ENCODE assay signal across 8 mouse cellular contexts in the genomic region with DNA sequence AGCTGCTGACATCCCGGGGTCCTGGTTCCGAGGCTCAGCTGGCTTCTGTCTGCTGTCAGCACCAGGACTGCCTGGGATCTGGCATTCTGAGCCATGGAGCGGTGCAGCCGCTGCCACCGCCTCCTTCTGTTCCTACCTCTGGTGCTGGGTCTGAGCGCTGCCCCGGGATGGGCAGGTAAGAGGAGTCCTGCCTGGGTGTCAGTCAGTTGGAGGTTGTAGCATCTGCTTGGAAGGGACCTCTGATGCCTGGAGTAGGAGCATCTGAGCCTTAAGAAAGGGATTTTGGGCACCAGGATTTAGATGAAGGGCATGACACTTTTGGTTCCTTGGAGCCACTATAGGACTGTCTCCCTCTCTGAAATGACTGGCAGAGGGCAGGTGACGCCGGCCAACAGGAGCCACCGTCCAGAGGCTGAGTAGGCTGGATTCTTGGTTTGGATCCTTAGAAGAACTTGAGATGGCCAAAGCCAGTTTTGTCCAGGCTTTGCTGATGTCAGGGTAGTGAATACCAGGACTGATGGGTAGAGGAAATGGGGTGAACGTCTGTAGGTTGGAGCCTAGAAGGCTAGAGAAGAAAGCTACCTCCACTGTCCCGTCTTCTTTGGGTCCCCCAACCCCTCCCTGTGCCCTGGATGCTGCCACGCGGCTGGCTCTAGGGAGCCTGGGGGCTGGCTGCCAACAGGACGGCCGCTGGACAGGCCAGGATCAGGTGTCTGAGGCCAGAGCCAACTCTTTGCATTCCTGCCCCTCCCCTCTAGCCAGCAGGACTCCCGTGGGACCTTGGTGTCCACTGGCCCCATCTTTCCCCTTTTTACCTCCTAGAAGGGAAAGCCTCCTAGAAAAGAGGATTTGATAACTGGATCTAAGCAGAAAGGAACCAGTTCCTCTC. TPM values are rescaled to one million over a fixed set of nuclear protein-coding genes. Genes with fewer than 3 reads are reported as not detected.
DNase-seq lines count a peak whose midpoint lies in the region; ATAC-seq and TF ChIP-seq lines count a peak whose summit lies in the region.

No protein-coding gene starts in this region.

- TF ChIP-seq CTCF in liver, postnatal 0 days (IDR thresholded peaks at IDR 0.05; ENCODE audit: low read depth): no peak

- TF ChIP-seq EP300 in liver, postnatal 0 days (IDR thresholded peaks at IDR 0.05; ENCODE audit: low read depth): no peak

- no peaks in the 10 kb centered on the region; the same call in 1 of the 2 replicates for H3K9me3 ChIP-seq in neural tube, embryonic 11.5 days (ENCODE audit: control insufficient read depth, low read length)
- H3K9me3 ChIP-seq in liver, postnatal 0 days (ENCODE audit: low read length): no peaks in the 10 kb centered on the region

- peak overlapping the region; percentile 39 for H3K9ac ChIP-seq in neural tube, embryonic 11.5 days (ENCODE audit: low read length)
- H3K9ac ChIP-seq in liver, postnatal 0 days (replicated peaks): no peak overlapping the region

- H3K27me3 ChIP-seq in neural tube, embryonic 11.5 days (ENCODE audit: control insufficient read depth, insufficient read depth, low read length): 0 out of 2 replicates have a peak, but pooled peaks cover 2% of the 10 kb centered on the region
- H3K27me3 ChIP-seq in liver, postnatal 0 days (ENCODE audit: insufficient read depth, low read length): peaks cover 12% of the 10 kb centered on the region; the same call in 1 of the 2 replicates

- no peak overlapping the region for H3K27ac ChIP-seq in neural tube, embryonic 11.5 days (ENCODE audit: low read depth, low read length)
- no peak overlapping the region for H3K27ac ChIP-seq in liver, postnatal 0 days (ENCODE audit: low read depth)

- DNase-seq in adrenal gland, adult 2 months: peak; percentile 45
- DNase-seq in adrenal gland, postnatal 4 days (ENCODE audit: low spot score in 2 of 2): no peak
- DNase-seq in neural tube, embryonic 11.5 days (ENCODE audit: low spot score): no peak
- no peak for DNase-seq in neural tube, embryonic 10.5 days (ENCODE audit: extremely low spot score, low spot score)
- DNase-seq in kidney, postnatal 10 days: peak; percentile 42
- DNase-seq in liver, postnatal 0 days: no peak
- no peak for DNase-seq in lung, postnatal 10 days

- H3K4me3 ChIP-seq in neural tube, embryonic 11.5 days (ENCODE audit: low read depth, low read length): no peak overlapping the region
- H3K4me3 ChIP-seq in liver, postnatal 0 days (ENCODE audit: low read depth, low read length): no peak overlapping the region

- peaks cover 32% of the 10 kb centered on the region for H3K4me1 ChIP-seq in neural tube, embryonic 11.5 days (ENCODE audit: control insufficient read depth, insufficient read depth, low read length)
- H3K4me1 ChIP-seq in liver, postnatal 0 days (ENCODE audit: insufficient read depth): 0 out of 2 replicates have a peak, but pooled peaks cover 3% of the 10 kb centered on the region

- no peak for ATAC-seq in neural tube, embryonic 11.5 days (ENCODE audit: insufficient read depth, low FRiP score, low TSS enrichment)
- ATAC-seq in granulocyte monocyte progenitor cell, adult 5-6 weeks (replicated peaks; ENCODE audit: poor library complexity, severe bottlenecking): peak; percentile 29; the same call in 1 of the 2 replicates
- no peak for ATAC-seq in liver, postnatal 0 days

- 29% methylated on average over 17 of the region's 17 CpGs for WGBS in neural tube, embryonic 11.5 days
- WGBS in liver, postnatal 0 days (ENCODE audit: insufficient replicate concordance): 34% methylated on average over 17 of the region's 17 CpGs

- peak overlapping the region; percentile 43 for H3K4me2 ChIP-seq in neural tube, embryonic 11.5 days (ENCODE audit: low read depth)
- no peak overlapping the region for H3K4me2 ChIP-seq in liver, postnatal 0 days (ENCODE audit: low read depth, low read length)

- H3K36me3 ChIP-seq in neural tube, embryonic 11.5 days (ENCODE audit: control insufficient read depth, insufficient read depth, low read length): peaks cover 12% of the 10 kb centered on the region
- peaks cover 25% of the 10 kb centered on the region for H3K36me3 ChIP-seq in liver, postnatal 0 days (replicated peaks; ENCODE audit: insufficient read depth, low read length)

RNA-seq across cellular contexts. Expression of a gene that starts 0.6 kb away (rescaled TPM):
- 1 to 10 TPM; 1.0 to 1.1 TPM for total RNA-seq in adrenal gland, adult 2 months (2021)
- 0.35 and 1.7 TPM in 2 replicates for polyA plus RNA-seq in adrenal gland, adult 2 months (2012; rRNA removed)
- total RNA-seq in adrenal gland, postnatal 4 days (2021): 1 to 10 TPM; 3.1 to 6.4 TPM
- 1.5 and 2.9 TPM in 2 replicates for polyA plus RNA-seq in neural tube, embryonic 11.5 days (2014; fragmentation: Nextera tagmentation; extraction: Ambion mirVana)
- total RNA-seq in granulocyte monocyte progenitor cell, adult 5-6 weeks (2014; fragmentation: Nextera tagmentation): 2.1 and 3.4 TPM in 2 replicates
- 1.2 and 3.4 TPM in 2 replicates for total RNA-seq in granulocyte monocyte progenitor cell, adult 5-6 weeks (2017)
- 0.21 and 0.47 TPM in 2 replicates for polyA plus RNA-seq in liver, postnatal 0 days (2015; fragmentation: Nextera tagmentation; extraction: Ambion mirVana)

RNA-seq across cellular contexts. Expression of a gene that starts 8.2 kb away (rescaled TPM):
- 10 to 100 TPM; 47.5 to 54.9 TPM for total RNA-seq in adrenal gland, adult 2 months (2021)
- polyA plus RNA-seq in adrenal gland, adult 2 months (2012; rRNA removed): 150 and 161 TPM in 2 replicates
- 10 to 100 TPM; 74.5 to 78.0 TPM for total RNA-seq in adrenal gland, postnatal 4 days (2021)
- polyA plus RNA-seq in neural tube, embryonic 11.5 days (2014; fragmentation: Nextera tagmentation; extraction: Ambion mirVana): 25.1 and 27.1 TPM in 2 replicates
- total RNA-seq in granulocyte monocyte progenitor cell, adult 5-6 weeks (2014; fragmentation: Nextera tagmentation): 51.0 and 55.4 TPM in 2 replicates
- total RNA-seq in granulocyte monocyte progenitor cell, adult 5-6 weeks (2017): 40.5 and 47.2 TPM in 2 replicates
- polyA plus RNA-seq in liver, postnatal 0 days (2015; fragmentation: Nextera tagmentation; extraction: Ambion mirVana): 16.2 and 16.4 TPM in 2 replicates

RNA-seq across cellular contexts. Expression of a gene that starts 8.3 kb away (rescaled TPM):
- total RNA-seq in adrenal gland, adult 2 months (2021): 100 to 1,000 TPM; 156 to 217 TPM
- 291 and 321 TPM in 2 replicates for polyA plus RNA-seq in adrenal gland, adult 2 months (2012; rRNA removed)
- 100 to 1,000 TPM; 145 to 156 TPM for total RNA-seq in adrenal gland, postnatal 4 days (2021)
- 89.7 and 108 TPM in 2 replicates for polyA plus RNA-seq in neural tube, embryonic 11.5 days (2014; fragmentation: Nextera tagmentation; extraction: Ambion mirVana)
- 41.0 and 56.8 TPM in 2 replicates for total RNA-seq in granulocyte monocyte progenitor cell, adult 5-6 weeks (2014; fragmentation: Nextera tagmentation)
- total RNA-seq in granulocyte monocyte progenitor cell, adult 5-6 weeks (2017): 99.8 and 103 TPM in 2 replicates
- polyA plus RNA-seq in liver, postnatal 0 days (2015; fragmentation: Nextera tagmentation; extraction: Ambion mirVana): 41.3 and 43.4 TPM in 2 replicates

RNA-seq across cellular contexts. Expression of a gene that starts 11.9 kb away (rescaled TPM):
- total RNA-seq in adrenal gland, adult 2 months (2021): 100 to 1,000 TPM; 252 to 263 TPM
- polyA plus RNA-seq in adrenal gland, adult 2 months (2012; rRNA removed): 362 and 465 TPM in 2 replicates
- 100 to 1,000 TPM; 135 to 144 TPM for total RNA-seq in adrenal gland, postnatal 4 days (2021)
- polyA plus RNA-seq in neural tube, embryonic 11.5 days (2014; fragmentation: Nextera tagmentation; extraction: Ambion mirVana): 48.1 and 52.7 TPM in 2 replicates
- total RNA-seq in granulocyte monocyte progenitor cell, adult 5-6 weeks (2014; fragmentation: Nextera tagmentation): 35.4 and 67.3 TPM in 2 replicates
- total RNA-seq in granulocyte monocyte progenitor cell, adult 5-6 weeks (2017): 27.1 and 30.1 TPM in 2 replicates
- polyA plus RNA-seq in liver, postnatal 0 days (2015; fragmentation: Nextera tagmentation; extraction: Ambion mirVana): 49.1 and 51.6 TPM in 2 replicates

RNA-seq across cellular contexts. Expression of a gene that starts 15.3 kb away (rescaled TPM):
- 10 to 100 TPM; 41.4 to 57.0 TPM for total RNA-seq in adrenal gland, adult 2 months (2021)
- 70.0 and 92.4 TPM in 2 replicates for polyA plus RNA-seq in adrenal gland, adult 2 months (2012; rRNA removed)
- total RNA-seq in adrenal gland, postnatal 4 days (2021): 10 to 100 TPM; 49.0 to 54.3 TPM
- polyA plus RNA-seq in neural tube, embryonic 11.5 days (2014; fragmentation: Nextera tagmentation; extraction: Ambion mirVana): 5.2 and 8.4 TPM in 2 replicates
- 14.5 and 19.8 TPM in 2 replicates for total RNA-seq in granulocyte monocyte progenitor cell, adult 5-6 weeks (2014; fragmentation: Nextera tagmentation)
- total RNA-seq in granulocyte monocyte progenitor cell, adult 5-6 weeks (2017): 9.9 and 14.0 TPM in 2 replicates
- polyA plus RNA-seq in liver, postnatal 0 days (2015; fragmentation: Nextera tagmentation; extraction: Ambion mirVana): 6.0 and 7.1 TPM in 2 replicates

Comparison
In these comparisons a context has a peak if more than half of its experiments do, and no peak if none do; other contexts are left out.
1. DNase-seq: peak in adrenal gland, adult 2 months (single experiment) and kidney, postnatal 10 days (single experiment); none in adrenal gland, postnatal 4 days (0 of 2), neural tube, embryonic 11.5 days (single experiment), neural tube, embryonic 10.5 days (single experiment), liver, postnatal 0 days (single experiment) and lung, postnatal 10 days (single experiment).